Mouse (Mus musculus) neural tube, embryonic 15.5 days (tissue): ENCODE measurements at regions not wholly inside any gene's neighbourhood (a gene's known extent, or its start where the extent isn't known, plus 50 kb on each side); places are given as distances from the start of the nearest gene placed in this dataset.

Experiments used
- ATAC-seq: fragments of 200-750 bp; cut with Nextera tagmentation; 2 replicates; pipeline ENCODE4 v1.8.0; 2017; ENCODE audit warnings: mild to moderate bottlenecking, moderate TSS enrichment, moderate library complexity; ENCODE audit not compliant: low FRiP score
- H3K27ac ChIP-seq: fragments of 300-500 bp; sonication (generic); replicated peaks from 2 replicates; pipeline ENCODE4 v1.5.1; 2015; ENCODE audit warnings: mild to moderate bottlenecking, inconsistent platforms
- H3K27me3 ChIP-seq: fragments of 300-500 bp; sonication (generic); replicated peaks from 2 replicates; pipeline ENCODE4 v1.6.1; 2015; ENCODE audit warnings: inconsistent platforms
- H3K36me3 ChIP-seq: fragments of 300-500 bp; sonication (generic); 2 replicates; pipeline ENCODE4 v1.6.1; 2015; ENCODE audit warnings: inconsistent platforms
- H3K4me1 ChIP-seq: fragments of 300-500 bp; sonication (generic); 2 replicates; pipeline ENCODE4 v1.6.1; 2015; ENCODE audit warnings: inconsistent platforms
- H3K4me2 ChIP-seq: fragments of 300-500 bp; sonication (generic); 2 replicates; pipeline ENCODE4 v1.6.1; 2015; ENCODE audit warnings: inconsistent platforms, mild to moderate bottlenecking, moderate library complexity
- H3K4me3 ChIP-seq: fragments of 300-500 bp; sonication (generic); replicated peaks from 2 replicates; pipeline ENCODE4 v1.5.1; 2015; ENCODE audit warnings: mild to moderate bottlenecking, inconsistent platforms
- H3K9ac ChIP-seq: fragments of 300-500 bp; sonication (generic); replicated peaks from 2 replicates; pipeline ENCODE4 v1.6.1; 2015; ENCODE audit warnings: mild to moderate bottlenecking, inconsistent platforms
- H3K9me3 ChIP-seq: fragments of 300-500 bp; sonication (generic); replicated peaks from 2 replicates; pipeline ENCODE4 v1.6.1; 2016; ENCODE audit warnings: inconsistent platforms
- WGBS: fragments of 180-500 bp; shearing (Covaris S2); methylation state at CpG from one replicate; pipeline ENCODE4 v1.1.7; 2015; ENCODE audit warnings: mixed read lengths; 5-methylcytosine and 5-hydroxymethylcytosine counted together

- ATAC-seq: no peak
- H3K9me3 ChIP-seq: no peaks in the 10 kb centered on the region
- WGBS: 81% methylated on average over 2 of the region's 2 CpGs
Observed at GRCm38 (mm10) chr5:12856869-12857268, 268.3 kb upstream of the Sema3a start.

DNA sequence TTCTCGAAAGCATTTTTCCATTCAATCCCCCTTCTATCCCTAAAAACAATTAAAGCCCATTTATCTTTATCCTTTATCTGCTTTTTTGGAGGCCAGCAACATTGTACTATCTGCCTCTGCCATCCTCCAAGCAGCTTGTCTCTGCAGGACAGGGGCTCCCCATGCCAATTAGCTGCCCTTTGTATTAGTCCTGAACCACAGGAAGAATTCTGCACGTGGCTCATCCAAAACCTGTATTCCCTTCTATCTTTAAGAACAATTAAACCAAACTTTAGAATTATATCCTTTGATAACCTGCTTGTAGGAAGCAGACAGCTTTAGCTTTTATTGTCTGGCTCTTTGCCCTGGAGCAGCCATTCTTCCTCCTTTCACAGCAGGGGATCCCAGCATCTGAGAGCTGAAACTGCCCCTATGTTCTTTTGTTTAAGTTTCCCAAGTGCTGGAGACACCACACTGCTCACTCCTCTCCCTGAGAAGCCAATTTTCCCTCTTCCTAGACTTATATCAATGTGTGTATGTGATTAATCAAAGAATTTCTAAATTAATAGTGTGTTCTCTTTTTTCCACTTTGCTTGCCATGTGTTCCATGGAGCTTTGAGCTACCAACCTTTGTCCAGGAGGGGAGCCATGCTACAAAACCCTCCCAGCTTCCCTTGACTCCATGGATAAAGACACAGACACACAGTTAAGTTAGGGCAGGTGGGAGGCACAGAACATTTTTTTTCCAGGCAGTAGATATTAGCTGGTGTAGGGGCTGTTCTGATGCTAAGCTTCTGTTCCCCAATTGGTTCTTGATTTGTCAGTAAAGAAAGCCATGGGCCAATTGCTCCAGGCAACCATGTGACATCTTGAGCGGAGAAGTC, 256.6 kb upstream of the Sema3a start:
- no peak for ATAC-seq

More at GRCm38 (mm10) chr5:12856869-12857268, 268.3 kb upstream of the Sema3a start:
- Histone ChIP-seq H3K9ac (no peak overlapping the region), H3K4me1 (no peaks in the 10 kb centered on the region), H3K27ac (no peak overlapping the region), H3K4me3 (no peak overlapping the region), H3K4me2 (no peak overlapping the region), H3K36me3 (no peaks in the 10 kb centered on the region), H3K27me3 (no peaks in the 10 kb centered on the region)

GRCm38 (mm10) chr5:12872888-12873287, 252.3 kb upstream of the Sema3a start:
- H3K4me2 ChIP-seq: no peak overlapping the region
- no peak for ATAC-seq
- H3K36me3 ChIP-seq: no peaks in the 10 kb centered on the region
- H3K27ac ChIP-seq: no peak overlapping the region
- H3K4me3 ChIP-seq: no peak overlapping the region
- no peaks in the 10 kb centered on the region for H3K27me3 ChIP-seq
- no peak overlapping the region for H3K9ac ChIP-seq
- H3K4me1 ChIP-seq: no peaks in the 10 kb centered on the region
- no peaks in the 10 kb centered on the region for H3K9me3 ChIP-seq
- 92% methylated on average over 3 of the region's 3 CpGs for WGBS

More for the DNA sequence above, 256.6 kb upstream of the Sema3a start:
- H3K36me3 ChIP-seq: no peaks in the 10 kb centered on the region
- H3K27me3 ChIP-seq: no peaks in the 10 kb centered on the region
- no peak overlapping the region for H3K4me2 ChIP-seq
- no peaks in the 10 kb centered on the region for H3K9me3 ChIP-seq
- no peak overlapping the region for H3K27ac ChIP-seq
- WGBS: 29% methylated on average over 3 of the region's 3 CpGs
- H3K4me1 ChIP-seq: no peaks in the 10 kb centered on the region
- H3K9ac ChIP-seq: no peak overlapping the region
- no peak overlapping the region for H3K4me3 ChIP-seq

DNA sequence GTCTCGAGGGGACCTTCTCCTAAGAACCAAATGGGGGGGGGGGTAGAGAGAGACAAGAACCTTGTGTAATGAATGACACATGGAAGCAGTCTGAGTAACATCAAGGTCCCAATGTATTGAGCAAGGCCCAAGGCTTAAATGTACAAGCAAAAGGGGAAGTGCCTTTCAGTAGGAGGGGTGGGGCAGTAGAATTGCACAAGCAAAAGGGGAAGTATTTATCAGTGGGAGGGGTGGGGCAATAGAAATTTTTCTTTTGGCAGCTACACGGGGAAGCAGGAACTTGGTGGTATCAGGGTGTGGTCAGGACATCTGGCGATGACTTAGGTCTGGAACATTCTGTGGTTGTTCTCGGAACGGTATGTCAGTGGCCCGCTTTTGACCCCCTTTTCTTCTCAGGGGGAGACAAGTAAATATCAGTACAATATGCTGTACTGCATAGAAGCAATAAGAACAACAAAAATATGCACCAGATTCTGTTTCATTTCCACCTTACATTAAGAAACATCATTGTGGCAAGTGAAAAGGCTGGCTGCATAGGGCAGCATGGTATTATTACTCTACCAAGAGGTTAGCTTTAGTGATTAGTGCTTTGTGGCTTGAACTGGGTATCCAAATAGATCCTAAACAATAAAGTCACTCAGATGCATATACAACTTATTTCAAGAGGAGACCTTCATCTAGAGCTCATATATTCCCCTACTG, 247.5 kb upstream of the Sema3a start:
- Histone ChIP-seq H3K4me2 (no peak overlapping the region), H3K9me3 (no peaks in the 10 kb centered on the region), H3K4me1 (no peaks in the 10 kb centered on the region), H3K4me3 (no peak overlapping the region), H3K27me3 (no peaks in the 10 kb centered on the region), H3K9ac (no peak overlapping the region), H3K27ac (no peak overlapping the region), H3K36me3 (no peaks in the 10 kb centered on the region)
- no peak for ATAC-seq
- WGBS: 93% methylated on average over 6 of the region's 6 CpGs

GRCm38 (mm10) chr5:12892333-12892732, 232.9 kb upstream of the Sema3a start:
- Histone ChIP-seq H3K4me1 (no peaks in the 10 kb centered on the region), H3K4me2 (no peak overlapping the region), H3K9ac (no peak overlapping the region), H3K27ac (no peak overlapping the region), H3K36me3 (no peaks in the 10 kb centered on the region), H3K27me3 (no peaks in the 10 kb centered on the region), H3K4me3 (no peak overlapping the region), H3K9me3 (no peaks in the 10 kb centered on the region)
- no peak for ATAC-seq

DNA sequence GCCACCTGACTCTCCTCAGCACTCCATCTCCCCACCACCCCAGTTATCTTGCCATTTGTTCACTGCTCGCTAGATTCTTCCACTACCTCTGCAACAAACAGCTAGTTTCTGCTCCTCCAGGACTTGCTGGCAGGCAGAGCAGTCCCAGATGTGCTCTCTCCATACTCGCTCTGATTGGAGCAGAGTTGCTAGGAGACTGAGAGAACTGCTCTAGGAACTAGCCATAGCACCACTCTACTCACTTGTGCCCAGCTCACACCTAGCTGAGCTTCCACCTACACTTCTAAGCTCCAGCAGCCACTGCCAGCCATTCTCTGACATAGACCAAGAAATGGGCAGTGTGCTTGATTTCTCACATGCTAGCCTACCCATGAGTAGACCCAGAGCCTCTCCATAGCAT, 230.6 kb upstream of the Sema3a start:
- Histone ChIP-seq H3K9ac (no peak overlapping the region), H3K27ac (no peak overlapping the region), H3K4me2 (no peak overlapping the region), H3K9me3 (no peaks in the 10 kb centered on the region), H3K36me3 (no peaks in the 10 kb centered on the region), H3K4me3 (no peak overlapping the region), H3K4me1 (no peaks in the 10 kb centered on the region), H3K27me3 (no peaks in the 10 kb centered on the region)
- WGBS: 78% methylated on average over 2 of the region's 2 CpGs
- ATAC-seq: no peak

- no peaks in the 10 kb centered on the region for H3K36me3 ChIP-seq
- ATAC-seq: no peak
- no peaks in the 10 kb centered on the region for H3K27me3 ChIP-seq
- H3K4me3 ChIP-seq: no peak overlapping the region
- no peak overlapping the region for H3K27ac ChIP-seq
- H3K9me3 ChIP-seq: no peaks in the 10 kb centered on the region
- no peak overlapping the region for H3K4me2 ChIP-seq
- no peaks in the 10 kb centered on the region for H3K4me1 ChIP-seq
- no peak overlapping the region for H3K9ac ChIP-seq
Observed at GRCm38 (mm10) chr5:12910741-12911140, 214.5 kb upstream of the Sema3a start.

DNA sequence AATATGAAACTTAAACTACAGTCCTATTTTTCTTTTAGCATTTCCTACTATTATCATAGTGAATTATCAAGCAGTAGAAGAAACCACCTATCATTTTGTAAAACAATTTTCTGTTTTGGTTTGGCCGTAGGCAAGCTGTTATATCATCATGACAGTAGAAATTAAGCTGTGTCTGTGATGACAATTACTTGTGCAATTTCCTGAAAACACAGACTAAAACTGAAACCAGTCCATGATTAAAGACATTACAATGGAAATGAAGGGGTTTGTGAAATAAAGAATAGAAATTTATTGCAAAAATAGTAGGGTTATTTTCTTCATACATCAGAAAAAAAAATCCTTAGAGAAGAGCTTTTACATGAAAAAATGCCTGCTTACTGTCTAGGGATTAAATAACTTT, 210.8 kb upstream of the Sema3a start:
- no peaks in the 10 kb centered on the region for H3K27me3 ChIP-seq
- no peaks in the 10 kb centered on the region for H3K4me1 ChIP-seq
- H3K4me3 ChIP-seq: no peak overlapping the region
- H3K9me3 ChIP-seq: no peaks in the 10 kb centered on the region
- WGBS: 75% methylated on average over 1 of the region's 1 CpGs
- no peaks in the 10 kb centered on the region for H3K36me3 ChIP-seq
- no peak overlapping the region for H3K9ac ChIP-seq
- H3K4me2 ChIP-seq: no peak overlapping the region
- H3K27ac ChIP-seq: no peak overlapping the region
- ATAC-seq: no peak

DNA sequence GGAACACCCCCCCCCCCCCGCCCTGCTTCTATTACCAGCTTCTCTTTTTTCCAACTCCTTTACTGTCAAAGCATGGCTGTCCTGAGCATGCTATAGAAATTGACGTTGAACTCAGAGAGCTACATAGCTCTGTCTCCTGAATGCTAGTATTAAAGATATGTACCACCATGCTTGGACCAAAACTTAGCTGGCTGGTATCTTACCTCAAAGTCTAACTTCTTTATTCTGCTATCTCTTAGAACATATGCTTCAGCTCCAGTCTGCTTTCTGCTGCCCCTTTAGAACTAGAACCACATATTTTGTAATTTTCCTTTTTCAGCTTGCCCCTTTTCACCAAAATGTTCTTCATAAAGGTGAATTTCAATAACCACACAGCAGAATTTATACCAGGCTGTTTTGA, 205.9 kb upstream of the Sema3a start:
- WGBS: 89% methylated on average over 2 of the region's 2 CpGs
- no peak for ATAC-seq
- H3K9me3 ChIP-seq: no peaks in the 10 kb centered on the region
- H3K4me2 ChIP-seq: no peak overlapping the region
- H3K27me3 ChIP-seq: no peaks in the 10 kb centered on the region
- no peak overlapping the region for H3K27ac ChIP-seq
- H3K36me3 ChIP-seq: no peaks in the 10 kb centered on the region
- no peaks in the 10 kb centered on the region for H3K4me1 ChIP-seq
- no peak overlapping the region for H3K9ac ChIP-seq
- H3K4me3 ChIP-seq: no peak overlapping the region

DNA sequence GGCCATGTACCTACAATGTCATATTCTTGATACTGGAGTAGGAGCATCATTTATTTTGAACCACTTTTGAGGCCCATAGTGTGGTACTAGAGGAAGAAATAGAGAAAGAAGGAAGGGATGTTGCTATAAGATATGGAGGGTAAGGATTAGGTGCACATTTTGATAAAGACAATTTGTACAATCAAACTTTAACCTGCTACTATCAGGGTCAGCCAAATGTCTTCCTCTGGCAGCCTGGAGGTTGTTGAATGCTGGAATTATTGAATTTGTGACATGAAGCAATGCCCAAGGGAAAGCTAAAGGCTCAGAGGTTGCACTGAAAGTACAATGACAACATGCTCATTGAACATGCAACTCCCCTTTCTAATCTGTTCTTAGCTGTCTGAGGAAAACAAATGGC, 202.3 kb upstream of the Sema3a start:
- Histone ChIP-seq H3K9me3 (no peaks in the 10 kb centered on the region), H3K27ac (no peak overlapping the region), H3K36me3 (no peaks in the 10 kb centered on the region), H3K4me3 (no peak overlapping the region), H3K27me3 (no peaks in the 10 kb centered on the region), H3K4me1 (no peaks in the 10 kb centered on the region), H3K4me2 (no peak overlapping the region), H3K9ac (no peak overlapping the region)
- no peak for ATAC-seq

DNA sequence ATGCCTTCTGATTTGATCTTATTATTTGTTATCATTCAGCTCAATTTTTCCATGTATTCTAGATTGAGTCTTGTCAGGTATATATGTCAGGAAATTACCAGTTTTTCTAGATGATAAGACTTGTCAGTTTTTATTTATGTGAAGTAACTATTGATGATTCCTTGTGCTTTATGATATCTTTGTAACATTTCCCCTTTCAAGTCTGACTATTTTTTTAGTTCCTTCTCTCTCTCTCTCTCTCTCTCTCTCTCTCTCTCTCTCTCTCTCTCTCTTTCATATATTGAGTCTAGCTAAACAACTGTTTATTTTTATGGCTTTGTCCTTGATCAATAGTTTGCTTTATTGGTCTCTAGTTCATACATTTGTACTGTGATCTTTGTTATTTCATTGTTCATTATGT, 199.7 kb upstream of the Sema3a start:
- H3K4me1 ChIP-seq: no peaks in the 10 kb centered on the region
- no peak for ATAC-seq
- no peak overlapping the region for H3K4me3 ChIP-seq
- no peak overlapping the region for H3K9ac ChIP-seq
- no peak overlapping the region for H3K27ac ChIP-seq
- no peaks in the 10 kb centered on the region for H3K27me3 ChIP-seq
- H3K36me3 ChIP-seq: no peaks in the 10 kb centered on the region
- H3K4me2 ChIP-seq: no peak overlapping the region
- no peaks in the 10 kb centered on the region for H3K9me3 ChIP-seq

DNA sequence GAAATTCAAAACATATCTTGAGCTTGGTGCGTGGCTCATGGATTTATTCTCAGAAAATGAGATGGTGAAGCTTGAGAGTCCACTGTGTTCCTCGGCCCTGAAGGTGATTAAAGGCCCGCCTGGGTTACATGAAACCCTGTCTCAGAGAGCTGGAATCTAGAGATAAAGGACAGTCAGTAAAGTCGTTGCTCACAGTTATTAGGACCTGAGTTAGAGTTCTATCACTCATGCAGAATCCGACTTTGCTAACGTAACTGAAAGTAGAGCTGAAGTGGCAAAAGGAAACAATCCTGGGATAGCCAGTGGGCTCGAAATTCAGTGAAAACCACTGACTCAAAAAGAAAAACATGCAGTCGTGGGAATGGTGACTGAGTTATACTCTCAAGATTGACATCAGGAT, 198.9 kb upstream of the Sema3a start:
- no peak for ATAC-seq
- WGBS: 87% methylated on average over 8 of the region's 8 CpGs
- H3K9ac ChIP-seq: no peak overlapping the region
- H3K4me1 ChIP-seq: no peaks in the 10 kb centered on the region
- H3K36me3 ChIP-seq: no peaks in the 10 kb centered on the region
- H3K27ac ChIP-seq: no peak overlapping the region
- H3K9me3 ChIP-seq: no peaks in the 10 kb centered on the region
- H3K4me2 ChIP-seq: no peak overlapping the region
- H3K4me3 ChIP-seq: no peak overlapping the region
- no peaks in the 10 kb centered on the region for H3K27me3 ChIP-seq
